Mouse (Mus musculus) liver, postnatal 0 days (tissue): ENCODE results near the gene Vmn2r13. TPM values are rescaled to one million over a fixed set of nuclear protein-coding genes. Genes with fewer than 3 reads are reported as not detected.

ENCODE experiments used
- ATAC-seq: fragments of 200-750 bp; cut with Nextera tagmentation; 2 replicates; pipeline ENCODE4 v1.8.0; 2017; ENCODE audit warnings: mild to moderate bottlenecking, moderate library complexity
- DNase-seq: peaks from one replicate; pipeline ENCODE4 v3.0.0-alpha.2; 2016
- H3K27ac ChIP-seq: fragments of 300-500 bp; sonication (generic); 2 replicates; pipeline ENCODE4 v1.5.1; 2014; ENCODE audit warnings: antibody characterized with exemption, moderate library complexity, mild to moderate bottlenecking, low read depth
- H3K27me3 ChIP-seq: fragments of 300-500 bp; sonication (generic); 2 replicates; pipeline ENCODE4 v1.6.1; 2014; ENCODE audit warnings: low read length, control low read depth, mixed read lengths; ENCODE audit not compliant: insufficient read depth
- H3K36me3 ChIP-seq: fragments of 300-500 bp; sonication (generic); replicated peaks from 2 replicates; pipeline ENCODE4 v1.6.1; 2014; ENCODE audit warnings: mild to moderate bottlenecking, control low read depth, low read length, moderate library complexity, mixed read lengths; ENCODE audit not compliant: insufficient read depth
- H3K4me1 ChIP-seq: fragments of 300-500 bp; sonication (generic); 2 replicates; pipeline ENCODE4 v1.6.1; 2014; ENCODE audit warnings: antibody characterized with exemption, mild to moderate bottlenecking, control low read depth; ENCODE audit not compliant: insufficient read depth
- H3K4me2 ChIP-seq: fragments of 300-500 bp; sonication (generic); 2 replicates; pipeline ENCODE4 v1.6.1; 2014; ENCODE audit warnings: low read depth, mild to moderate bottlenecking, low read length, moderate library complexity, mixed read lengths
- H3K4me3 ChIP-seq: fragments of 300-500 bp; sonication (generic); 2 replicates; pipeline ENCODE4 v1.5.1; 2014; ENCODE audit warnings: low read depth, low read length
- H3K9ac ChIP-seq: fragments of 300-500 bp; sonication (generic); replicated peaks from 2 replicates; pipeline ENCODE4 v1.6.1; 2014; ENCODE audit warnings: mild to moderate bottlenecking, moderate library complexity
- H3K9me3 ChIP-seq: fragments of 300-500 bp; sonication (generic); 2 replicates; pipeline ENCODE4 v1.6.1; 2016; ENCODE audit warnings: mild to moderate bottlenecking, control low read depth, low read length, mixed read lengths
- CTCF ChIP-seq: sonication (generic); IDR thresholded peaks from 2 replicates; pipeline ENCODE4 v1.5.1; 2016; ENCODE audit warnings: antibody characterized with exemption, low read depth
- EP300 ChIP-seq: IDR thresholded peaks from 2 replicates; pipeline ENCODE4 v1.6.1; 2016; ENCODE audit warnings: antibody characterized with exemption, low read depth, mild to moderate bottlenecking
- WGBS: fragments of 180-500 bp; shearing (Covaris S2); extraction: QIAGEN DNeasy Blood & Tissue Kit; methylation state at CpG from one replicate; pipeline ENCODE4 v1.1.7; 2014; ENCODE audit not compliant: insufficient replicate concordance; 5-methylcytosine and 5-hydroxymethylcytosine counted together
- polyA plus RNA-seq: library from polyadenylated mRNA; unstranded; fragments of >200 nt; fragmentation: Nextera tagmentation; extraction: Ambion mirVana; gene quantifications from 2 replicates; pipeline ENCODE4 v1.2.1, GENCODE M21; 2015

Gene Vmn2r13
- polyA plus RNA-seq, 1 experiment from 2014 or later: not detected

GRCm38 (mm10) chr5:109139546-109139945 lies 52.5 kb downstream of the Vmn2r13 start:
- no peak for TF ChIP-seq CTCF
- no peak for TF ChIP-seq EP300
- H3K4me1 ChIP-seq: no peaks in the 10 kb centered on the region
- H3K9ac ChIP-seq: no peak overlapping the region
- no peak overlapping the region for H3K4me2 ChIP-seq
- WGBS: 68% methylated on average over 2 of the region's 2 CpGs
- H3K9me3 ChIP-seq: no peaks in the 10 kb centered on the region
- no peaks in the 10 kb centered on the region for H3K27me3 ChIP-seq
- H3K4me3 ChIP-seq: no peak overlapping the region
- no peak overlapping the region for H3K27ac ChIP-seq
- no peaks in the 10 kb centered on the region for H3K36me3 ChIP-seq
- DNase-seq: no peak
- no peak for ATAC-seq

GRCm38 (mm10) chr5:109136731-109137130 lies 55.3 kb downstream of the Vmn2r13 start:
- Histone ChIP-seq H3K4me3 (no peak overlapping the region), H3K36me3 (no peaks in the 10 kb centered on the region), H3K27ac (no peak overlapping the region), H3K27me3 (no peaks in the 10 kb centered on the region), H3K9me3 (no peaks in the 10 kb centered on the region), H3K4me2 (no peak overlapping the region), H3K4me1 (no peaks in the 10 kb centered on the region), H3K9ac (no peak overlapping the region)
- DNase-seq (no peak), ATAC-seq (no peak)
- 60% methylated on average over 2 of the region's 2 CpGs for WGBS
- TF ChIP-seq CTCF (no peak), EP300 (no peak)

Other genes with a start within 250 kb of the Vmn2r13 start
- not detected in 2 replicates for gene Vmn2r10, start 185.7 kb downstream of the Vmn2r13 start, polyA plus RNA-seq
- not detected in 2 replicates for gene Vmn2r11, start 132.6 kb downstream of the Vmn2r13 start, polyA plus RNA-seq
- not detected in 2 replicates for gene Vmn2r12, start 94.2 kb downstream of the Vmn2r13 start, polyA plus RNA-seq
- gene Vmn2r14, start 32.5 kb upstream of the Vmn2r13 start, polyA plus RNA-seq: not detected in 2 replicates
- not detected in 2 replicates for gene Vmn2r15, start 105.4 kb upstream of the Vmn2r13 start, polyA plus RNA-seq
- gene Vmn2r16, start 138.0 kb upstream of the Vmn2r13 start, polyA plus RNA-seq: not detected in 2 replicates
- gene Vmn2r17, start 227.5 kb upstream of the Vmn2r13 start, polyA plus RNA-seq: not detected in 2 replicates